Mouse (Mus musculus): ENCODE measurements around the gene Dnah17. TPM values are rescaled to one million over a fixed set of nuclear protein-coding genes. Genes with fewer than 3 reads are reported as not detected.
A peak's percentile ranks its signal among the peaks of the same experiment; 100 is the strongest.

Gene Dnah17
- polyA plus RNA-seq, 1 experiment from 2014 or later = 0.06 TPM

- H3K4me3 ChIP-seq = no peak overlapping the region
- H3K27me3 ChIP-seq (replicated peaks) = no peaks in the 10 kb centered on the region
- no peak overlapping the region for H3K4me2 ChIP-seq
- no peak for ATAC-seq
- H3K9me3 ChIP-seq (replicated peaks) = no peaks in the 10 kb centered on the region
- H3K36me3 ChIP-seq = no peaks in the 10 kb centered on the region
- 33% methylated on average over 8 of the region's 8 CpGs for WGBS (ENCODE audit: insufficient replicate concordance)
- no peak overlapping the region for H3K9ac ChIP-seq
- H3K4me1 ChIP-seq = no peaks in the 10 kb centered on the region
- no peak overlapping the region for H3K27ac ChIP-seq
Measured at GRCm38 (mm10) chr11:118049641-118050040, 80.8 kb downstream of the Dnah17 start.

GRCm38 (mm10) chr11:118043293-118043907 is 87.0 kb downstream of the Dnah17 start:
- no peaks in the 10 kb centered on the region for H3K4me1 ChIP-seq
- H3K4me2 ChIP-seq = no peak overlapping the region
- WGBS (ENCODE audit: insufficient replicate concordance) = 56% methylated on average over 14 of the region's 14 CpGs

GRCm38 (mm10) chr11:118042791-118043190 is 87.6 kb downstream of the Dnah17 start:
- Histone ChIP-seq H3K36me3 (no peaks in the 10 kb centered on the region), H3K4me1 (no peaks in the 10 kb centered on the region), H3K27me3 (replicated peaks) (no peaks in the 10 kb centered on the region), H3K27ac (no peak overlapping the region), H3K9me3 (replicated peaks) (no peaks in the 10 kb centered on the region), H3K4me2 (no peak overlapping the region), H3K4me3 (no peak overlapping the region), H3K9ac (no peak overlapping the region)
- ATAC-seq = no peak
- 70% methylated on average over 9 of the region's 9 CpGs for WGBS (ENCODE audit: insufficient replicate concordance)

More at GRCm38 (mm10) chr11:118043293-118043907, 87.0 kb downstream of the Dnah17 start:
- no peak for ATAC-seq
- H3K9ac ChIP-seq = no peak overlapping the region
- H3K27me3 ChIP-seq (replicated peaks) = no peaks in the 10 kb centered on the region
- H3K36me3 ChIP-seq = no peaks in the 10 kb centered on the region
- H3K9me3 ChIP-seq (replicated peaks) = no peaks in the 10 kb centered on the region
- H3K4me3 ChIP-seq = no peak overlapping the region
- H3K27ac ChIP-seq = no peak overlapping the region

- no peak overlapping the region for H3K27ac ChIP-seq
- no peak for ATAC-seq
- no peaks in the 10 kb centered on the region for H3K27me3 ChIP-seq (replicated peaks)
- H3K36me3 ChIP-seq = peaks cover 7% of the 10 kb centered on the region; the same call in 1 of the 2 replicates
- H3K9ac ChIP-seq = no peak overlapping the region
- no peaks in the 10 kb centered on the region for H3K4me1 ChIP-seq
- H3K4me3 ChIP-seq = no peak overlapping the region
- 58% methylated on average over 9 of the region's 9 CpGs for WGBS (ENCODE audit: insufficient replicate concordance)
- H3K4me2 ChIP-seq = no peak overlapping the region
- no peaks in the 10 kb centered on the region for H3K9me3 ChIP-seq (replicated peaks)
Measured at GRCm38 (mm10) chr11:118035068-118035467, 95.4 kb downstream of the Dnah17 start.

GRCm38 (mm10) chr11:118034395-118034794 is 96.0 kb downstream of the Dnah17 start:
- no peak overlapping the region for H3K4me2 ChIP-seq
- ATAC-seq = no peak
- no peaks in the 10 kb centered on the region for H3K27me3 ChIP-seq (replicated peaks)
- WGBS (ENCODE audit: insufficient replicate concordance) = 72% methylated on average over 13 of the region's 13 CpGs
- H3K27ac ChIP-seq = no peak overlapping the region
- no peak overlapping the region for H3K4me3 ChIP-seq
- no peaks in the 10 kb centered on the region for H3K9me3 ChIP-seq (replicated peaks)
- peaks cover 7% of the 10 kb centered on the region; the same call in 1 of the 2 replicates for H3K36me3 ChIP-seq
- H3K9ac ChIP-seq = no peak overlapping the region
- H3K4me1 ChIP-seq = no peaks in the 10 kb centered on the region

- Histone ChIP-seq H3K4me3 (no peak overlapping the region), H3K4me2 (no peak overlapping the region), H3K4me1 (no peaks in the 10 kb centered on the region), H3K27ac (no peak overlapping the region), H3K9ac (no peak overlapping the region), H3K9me3 (replicated peaks) (no peaks in the 10 kb centered on the region), H3K27me3 (replicated peaks) (no peaks in the 10 kb centered on the region), H3K36me3 (peaks cover 22% of the 10 kb centered on the region)
- ATAC-seq = no peak
- WGBS (ENCODE audit: insufficient replicate concordance) = 79% methylated on average over 9 of the region's 9 CpGs
Measured at GRCm38 (mm10) chr11:118031134-118031533, 99.3 kb downstream of the Dnah17 start.

- H3K4me3 ChIP-seq = no peak overlapping the region
- no peak overlapping the region for H3K4me2 ChIP-seq
- H3K4me1 ChIP-seq = no peaks in the 10 kb centered on the region
- peaks cover 42% of the 10 kb centered on the region for H3K36me3 ChIP-seq
- no peaks in the 10 kb centered on the region for H3K9me3 ChIP-seq (replicated peaks)
- WGBS (ENCODE audit: insufficient replicate concordance) = 89% methylated on average over 6 of the region's 6 CpGs
- H3K9ac ChIP-seq = no peak overlapping the region
- H3K27me3 ChIP-seq (replicated peaks) = no peaks in the 10 kb centered on the region
- ATAC-seq = no peak
- H3K27ac ChIP-seq = no peak overlapping the region
Measured at GRCm38 (mm10) chr11:118029170-118029569, 101.3 kb downstream of the Dnah17 start.

GRCm38 (mm10) chr11:118024111-118024510 is 106.3 kb downstream of the Dnah17 start:
- Histone ChIP-seq H3K9me3 (replicated peaks) (no peaks in the 10 kb centered on the region), H3K4me1 (no peaks in the 10 kb centered on the region), H3K9ac (no peak overlapping the region), H3K36me3 (peaks cover 82% of the 10 kb centered on the region), H3K4me3 (no peak overlapping the region), H3K4me2 (no peak overlapping the region), H3K27me3 (replicated peaks) (no peaks in the 10 kb centered on the region), H3K27ac (no peak overlapping the region)
- WGBS (ENCODE audit: insufficient replicate concordance) = 81% methylated on average over 2 of the region's 2 CpGs
- no peak for ATAC-seq

GRCm38 (mm10) chr11:118023475-118023874 is 107.0 kb downstream of the Dnah17 start:
- H3K4me3 ChIP-seq = no peak overlapping the region
- WGBS (ENCODE audit: insufficient replicate concordance) = 89% methylated on average over 7 of the region's 7 CpGs
- peaks cover 88% of the 10 kb centered on the region for H3K36me3 ChIP-seq

GRCm38 (mm10) chr11:118021806-118022205 is 108.6 kb downstream of the Dnah17 start:
- WGBS (ENCODE audit: insufficient replicate concordance) = 47% methylated on average over 1 of the region's 1 CpGs
- peak; percentile 44 for ATAC-seq
- Histone ChIP-seq H3K27ac (no peak overlapping the region), H3K27me3 (replicated peaks) (no peaks in the 10 kb centered on the region), H3K4me1 (no peaks in the 10 kb centered on the region), H3K9ac (no peak overlapping the region), H3K36me3 (peaks cover 95% of the 10 kb centered on the region), H3K4me3 (no peak overlapping the region), H3K4me2 (no peak overlapping the region), H3K9me3 (replicated peaks) (0 out of 2 replicates have a peak, but pooled peaks cover 6% of the 10 kb centered on the region)

More at GRCm38 (mm10) chr11:118023475-118023874, 107.0 kb downstream of the Dnah17 start:
- no peak overlapping the region for H3K4me2 ChIP-seq
- H3K27ac ChIP-seq = no peak overlapping the region
- H3K9me3 ChIP-seq (replicated peaks) = no peaks in the 10 kb centered on the region
- no peak overlapping the region for H3K9ac ChIP-seq
- no peaks in the 10 kb centered on the region for H3K4me1 ChIP-seq
- ATAC-seq = no peak
- H3K27me3 ChIP-seq (replicated peaks) = no peaks in the 10 kb centered on the region

GRCm38 (mm10) chr11:118018328-118018727 is 112.1 kb downstream of the Dnah17 start:
- H3K27ac ChIP-seq = no peak overlapping the region
- H3K4me1 ChIP-seq = peaks cover 22% of the 10 kb centered on the region
- H3K36me3 ChIP-seq = peaks cover 96% of the 10 kb centered on the region
- 0 out of 2 replicates have a peak, but pooled peaks cover 6% of the 10 kb centered on the region for H3K9me3 ChIP-seq (replicated peaks)
- no peak overlapping the region for H3K4me2 ChIP-seq
- WGBS (ENCODE audit: insufficient replicate concordance) = 91% methylated on average over 4 of the region's 4 CpGs
- no peaks in the 10 kb centered on the region for H3K27me3 ChIP-seq (replicated peaks)
- no peak for ATAC-seq
- H3K9ac ChIP-seq = no peak overlapping the region
- H3K4me3 ChIP-seq = no peak overlapping the region

- H3K9ac ChIP-seq = no peak overlapping the region
- 0 out of 2 replicates have a peak, but pooled peaks cover 6% of the 10 kb centered on the region for H3K9me3 ChIP-seq (replicated peaks)
- no peak overlapping the region for H3K4me2 ChIP-seq
- peaks cover 99% of the 10 kb centered on the region for H3K36me3 ChIP-seq
- ATAC-seq = no peak
- peaks cover 49% of the 10 kb centered on the region for H3K4me1 ChIP-seq
- WGBS (ENCODE audit: insufficient replicate concordance) = 71% methylated on average over 8 of the region's 8 CpGs
- H3K27ac ChIP-seq = no peak overlapping the region
- H3K27me3 ChIP-seq (replicated peaks) = no peaks in the 10 kb centered on the region
- no peak overlapping the region for H3K4me3 ChIP-seq
Measured at GRCm38 (mm10) chr11:118015381-118016145, 114.9 kb downstream of the Dnah17 start.
